Mouse (Mus musculus) CD4-positive helper T cell, adult 2 months (primary cell): ENCODE data around the gene Trmo.

Experiments used
- DNase-seq: peaks from one replicate; pipeline ENCODE4 v3.0.0-alpha.2; 2012; ENCODE audit warnings: low read depth, missing footprints, low spot score

Trmo gene

DNA sequence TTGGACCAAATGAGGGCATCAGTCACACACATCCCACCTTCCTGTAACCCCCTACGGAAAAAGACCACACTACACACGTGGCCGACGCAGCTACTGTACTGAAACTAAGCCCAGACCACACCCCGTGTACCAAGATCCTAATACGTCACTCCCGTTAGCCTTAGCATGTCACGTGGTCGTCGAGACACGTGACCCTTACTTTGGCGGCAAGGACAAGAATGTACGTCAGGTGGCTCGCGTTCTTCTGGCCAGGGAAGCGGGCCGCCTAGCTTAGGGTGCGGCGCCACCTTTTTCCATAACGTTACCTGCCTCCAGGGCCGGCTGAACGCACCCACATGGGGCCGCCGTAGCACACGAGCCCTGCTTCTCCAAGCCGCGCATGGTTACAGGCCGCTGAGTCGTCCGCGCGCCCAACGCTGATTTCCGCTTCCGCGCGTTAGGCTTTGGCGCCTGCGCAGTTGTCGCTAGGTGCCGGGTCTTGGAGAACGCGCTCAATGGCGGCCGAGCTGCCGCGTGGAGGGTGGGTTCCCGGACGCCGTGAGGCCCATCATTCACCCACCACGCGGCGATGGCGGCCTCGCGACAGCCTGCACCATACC lies at the start of gene Trmo:
TSS of gene Trmo (minus strand) at position 425 of the 599 bp plus-strand sequence.
- peak; percentile 99 for DNase-seq

DNA sequence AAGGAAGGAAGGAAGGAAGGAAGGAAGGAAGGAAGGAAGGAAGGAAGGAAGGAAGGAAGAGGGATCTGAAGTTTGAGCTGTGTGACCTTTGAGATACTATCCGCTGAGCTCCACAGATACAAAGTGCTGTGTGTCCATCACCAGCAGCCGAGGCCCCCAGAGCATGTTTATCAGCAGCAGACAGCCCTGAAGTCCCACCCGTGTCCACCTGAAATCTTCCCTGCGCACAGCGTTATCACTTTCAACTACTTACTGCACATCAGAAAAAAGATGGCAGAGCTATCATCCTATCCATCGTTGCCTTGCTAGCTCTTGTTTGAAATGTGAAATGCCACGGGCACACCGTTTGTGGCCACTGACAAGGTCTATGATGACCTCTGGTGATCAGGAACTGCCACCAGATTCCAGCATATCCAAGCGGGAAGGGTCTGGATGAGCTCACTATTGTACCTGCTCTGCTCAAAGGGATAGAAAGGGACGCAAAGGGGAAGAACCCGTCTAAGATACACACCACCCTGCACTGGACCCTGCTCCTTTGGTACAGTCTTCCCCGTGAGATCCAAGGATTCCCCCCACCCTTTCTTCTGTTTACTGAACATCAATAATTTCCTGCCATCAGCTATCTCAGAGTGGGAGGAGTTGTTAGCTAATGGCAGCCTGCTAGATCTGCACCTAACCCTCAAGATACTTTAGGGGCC lies 43.3 kb upstream of the Trmo start:
- no peak for DNase-seq

DNA sequence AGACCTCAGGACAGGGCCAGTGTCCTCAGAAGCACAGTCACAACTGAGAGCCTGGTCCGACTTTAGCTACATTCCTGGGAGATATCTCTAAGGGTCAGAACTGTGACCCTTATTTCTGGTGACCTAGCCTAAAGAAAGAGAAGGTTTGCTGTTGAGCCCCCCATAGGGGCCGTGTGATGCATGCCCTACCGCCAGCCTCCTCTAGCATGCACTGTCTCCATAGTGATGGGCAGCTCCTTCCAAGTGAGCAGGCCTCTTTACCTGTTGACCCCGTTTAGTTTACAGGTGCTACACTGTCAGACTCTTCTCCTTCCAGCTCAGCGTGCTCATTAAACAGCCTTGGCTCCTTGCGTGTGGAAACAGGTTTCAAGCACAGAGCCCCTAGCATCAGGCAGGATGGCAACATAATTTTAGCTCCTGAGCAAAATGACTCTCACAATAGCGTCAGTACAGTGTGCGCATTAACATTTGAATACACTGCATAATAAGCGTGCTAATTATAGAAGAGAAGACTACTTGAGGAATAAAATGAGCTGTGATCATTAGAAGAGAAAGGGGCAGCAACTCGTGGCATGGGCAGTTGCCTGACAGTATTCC lies 39.8 kb upstream of the Trmo start:
- no peak for DNase-seq

DNA sequence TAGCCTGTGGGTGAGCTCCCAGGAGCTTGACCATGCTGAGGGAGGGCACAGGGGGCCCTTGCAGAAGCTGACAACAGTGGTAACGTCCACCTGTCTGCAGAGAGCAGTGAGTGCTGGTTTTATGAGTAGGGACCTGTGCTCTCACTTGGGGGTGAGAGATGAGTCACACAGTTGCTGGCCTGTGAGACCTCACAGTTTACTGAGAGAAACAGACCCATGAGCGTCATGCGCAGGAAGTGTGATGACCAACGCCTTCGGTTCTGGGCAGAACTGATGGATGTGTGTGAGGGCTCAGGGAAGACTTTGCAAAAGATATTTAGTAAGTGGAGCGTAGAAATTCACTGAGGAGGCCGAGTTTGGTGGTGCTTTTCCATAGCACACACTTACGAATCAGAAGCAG lies 33.4 kb upstream of the Trmo start:
- no peak for DNase-seq

DNA sequence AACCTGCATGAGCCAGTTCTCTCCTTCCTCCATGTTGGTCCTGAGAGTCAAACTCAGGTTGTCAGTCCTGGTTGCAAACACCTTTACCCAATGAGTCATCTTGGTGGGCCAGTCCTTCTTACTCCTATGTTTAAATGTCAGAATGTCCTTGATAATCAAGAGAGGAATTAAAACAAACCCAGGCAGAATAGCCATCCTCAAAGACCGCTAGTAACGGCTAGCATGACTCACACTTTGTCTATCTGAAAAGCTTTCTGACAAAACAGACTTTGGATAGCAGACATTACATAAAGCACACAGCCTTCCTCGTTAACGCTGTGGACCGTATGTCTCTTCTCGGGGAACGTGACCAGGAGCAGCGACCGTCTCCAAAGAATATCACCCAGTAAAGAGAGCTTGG lies 29.6 kb upstream of the Trmo start:
- no peak for DNase-seq

DNA sequence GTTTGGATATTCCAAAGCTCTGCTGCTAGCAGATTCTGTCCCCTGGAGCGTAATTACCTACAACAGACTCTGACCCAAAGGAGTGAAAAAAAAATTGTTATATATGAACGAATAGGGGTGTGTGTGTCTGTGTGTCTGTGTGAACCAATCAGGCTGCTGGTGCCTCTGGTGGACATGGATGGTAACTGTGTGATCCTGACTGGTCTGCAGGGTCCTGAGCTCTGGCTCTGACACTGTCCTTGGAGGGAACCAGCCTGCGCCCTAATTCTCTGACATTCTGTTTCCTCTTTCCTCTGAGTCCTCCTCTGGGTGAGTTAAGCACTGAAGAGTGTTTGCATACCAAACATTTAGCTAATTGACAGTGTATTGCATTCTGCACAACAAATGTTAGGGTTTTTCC lies 28.3 kb upstream of the Trmo start:
- DNase-seq, result no peak

DNA sequence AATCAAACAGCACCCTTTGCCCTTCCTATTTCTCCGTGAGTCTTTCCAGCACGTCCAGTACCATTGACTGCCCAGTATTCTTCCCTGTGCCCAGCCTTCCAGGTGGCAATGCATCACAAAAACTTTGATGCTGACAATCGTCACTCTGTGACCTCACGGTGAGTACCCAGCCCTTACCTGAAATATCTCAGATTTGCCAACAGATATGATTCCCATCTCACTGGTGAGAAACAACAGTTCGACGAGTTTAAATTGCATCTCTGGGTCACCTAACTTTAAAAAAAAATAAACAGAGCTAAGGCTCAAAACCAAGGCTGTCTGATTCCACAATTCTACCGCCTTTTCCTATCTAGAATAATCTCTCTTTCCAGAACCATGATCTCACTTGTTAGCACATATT lies 24.2 kb upstream of the Trmo start, which contains the start of gene Hemgn:
TSS of gene Hemgn (minus strand) at position 101 of the 400 bp plus-strand sequence.
- DNase-seq, result no peak

DNA sequence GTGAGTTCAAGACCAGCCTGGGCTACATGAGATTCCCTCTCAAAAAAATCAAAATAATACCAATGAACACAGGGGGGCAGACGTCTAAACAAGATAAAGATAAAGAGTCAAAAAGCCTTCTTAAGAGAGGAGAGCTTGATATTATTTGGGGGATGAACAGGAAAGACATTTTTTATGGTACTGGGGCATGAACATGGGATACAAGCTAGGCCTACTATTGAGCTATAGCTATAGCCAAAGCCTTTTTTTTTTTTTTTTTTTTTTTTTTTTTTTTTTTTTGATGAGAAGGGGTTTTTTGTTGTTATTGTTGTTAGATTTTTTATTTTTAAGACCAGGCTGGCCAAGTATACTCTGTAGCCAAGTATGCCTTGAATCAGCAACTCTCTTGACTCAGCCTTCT lies 22.9 kb upstream of the Trmo start:
- DNase-seq, result peak; percentile 17

DNA sequence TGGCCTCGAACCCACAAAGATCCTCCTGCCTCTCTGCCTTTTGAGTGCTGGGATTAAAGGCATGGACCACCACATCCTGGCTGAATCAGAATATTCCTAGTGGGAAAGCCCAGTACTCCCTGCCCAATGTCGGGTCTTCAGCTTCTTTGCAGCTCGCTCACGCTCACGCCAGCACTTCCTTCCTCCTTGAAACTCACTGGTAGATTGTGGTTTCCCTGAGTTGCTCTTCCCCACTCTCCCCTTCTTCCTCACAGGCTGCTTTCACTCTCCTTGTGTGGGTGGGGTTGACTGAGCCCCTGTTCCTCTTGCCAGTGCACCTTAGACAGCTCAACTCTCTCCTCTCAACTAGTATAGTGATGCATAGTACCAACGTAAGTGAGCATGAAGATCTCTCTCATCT lies 22.3 kb upstream of the Trmo start:
- peak; percentile 62 for DNase-seq

DNA sequence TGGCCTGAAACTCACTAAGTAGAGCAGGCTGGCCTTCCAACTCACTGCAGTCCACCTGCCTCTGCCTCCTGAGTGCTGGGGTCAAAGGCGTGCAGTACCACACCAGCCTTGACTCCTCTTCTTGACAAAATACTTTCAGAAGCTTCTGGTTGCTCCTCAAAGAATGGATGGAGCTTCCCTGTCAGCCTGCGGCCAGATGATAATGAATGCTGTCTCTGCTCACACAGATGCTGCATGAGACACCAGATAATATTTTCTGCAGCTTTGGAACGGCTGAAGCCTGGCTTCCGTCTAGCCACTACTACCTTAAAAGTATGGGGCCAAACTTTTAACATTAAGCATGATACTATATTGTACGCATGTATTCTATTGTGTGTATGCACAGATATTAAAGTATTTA lies 21.4 kb upstream of the Trmo start:
- no peak for DNase-seq

DNA sequence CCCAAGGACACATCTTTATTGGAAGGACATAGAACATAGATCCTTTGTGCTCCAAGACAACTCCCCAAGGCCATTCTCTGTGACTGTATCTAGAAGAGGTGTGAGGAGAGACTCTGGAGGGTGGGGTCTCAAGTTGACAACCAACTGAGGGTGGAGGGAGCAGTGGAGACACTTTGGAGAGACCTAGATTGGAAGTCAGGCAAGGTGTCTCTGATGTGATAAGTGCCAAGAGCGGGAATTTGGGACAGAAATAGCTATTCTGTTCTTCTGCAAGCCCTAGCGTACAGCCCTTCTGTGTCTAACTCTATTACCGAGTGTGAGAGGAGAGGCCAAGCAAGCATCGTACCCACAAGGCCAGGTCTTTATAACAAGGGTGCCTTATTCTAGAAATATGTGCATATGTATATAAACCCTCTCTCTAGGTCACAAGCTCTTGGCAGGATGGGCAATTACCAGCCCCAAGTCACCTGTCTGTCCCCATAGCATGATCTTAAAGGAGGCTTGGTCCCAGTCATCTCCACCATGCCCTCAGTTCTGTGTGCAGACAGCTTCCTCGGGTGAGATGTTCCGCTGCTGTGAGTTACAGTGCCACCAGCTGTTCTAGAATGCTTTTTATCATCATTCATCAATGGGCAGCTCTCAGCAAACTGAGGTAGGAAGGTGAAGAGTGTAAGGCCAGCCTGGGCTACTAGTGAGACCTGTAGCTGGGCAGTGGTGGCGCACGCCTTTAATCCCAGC lies 17.9 kb upstream of the Trmo start:
- no peak for DNase-seq

DNA sequence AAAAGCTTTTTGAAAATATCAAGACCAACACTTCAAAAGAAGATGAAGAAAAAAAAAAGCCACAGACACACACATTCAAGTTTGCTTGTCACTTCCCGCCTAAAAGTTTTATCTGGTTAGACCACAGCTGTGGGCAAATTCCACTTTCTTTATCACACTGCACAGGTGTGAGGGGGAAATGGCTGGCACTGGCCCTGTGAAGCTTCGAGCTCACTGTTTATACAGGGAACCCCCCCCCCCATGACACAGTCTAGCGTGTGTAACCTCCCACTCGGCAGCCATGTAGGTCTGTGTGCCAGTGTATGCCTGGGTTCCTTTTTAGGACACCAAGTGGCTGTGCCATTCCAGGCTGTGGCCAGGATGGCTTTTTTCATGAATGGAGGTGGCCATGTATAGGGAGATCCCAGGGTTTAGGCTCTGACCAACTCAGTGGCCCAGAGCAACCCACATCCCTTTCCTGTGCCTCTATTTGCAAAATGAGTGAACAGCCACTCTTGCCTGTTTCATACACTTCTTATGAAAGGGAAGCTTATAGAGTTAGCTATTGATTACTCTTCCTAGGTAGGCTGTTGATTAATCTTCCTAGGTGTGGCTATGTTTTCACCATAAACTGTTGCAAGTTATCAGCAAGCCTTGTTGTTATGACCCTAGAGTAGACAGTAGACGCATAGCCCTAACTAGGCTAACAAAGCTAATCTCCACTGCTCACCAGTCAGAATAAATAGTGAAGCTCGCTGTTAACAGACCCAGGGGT lies 15.0 kb upstream of the Trmo start:
- peak; percentile 81 for DNase-seq

DNA sequence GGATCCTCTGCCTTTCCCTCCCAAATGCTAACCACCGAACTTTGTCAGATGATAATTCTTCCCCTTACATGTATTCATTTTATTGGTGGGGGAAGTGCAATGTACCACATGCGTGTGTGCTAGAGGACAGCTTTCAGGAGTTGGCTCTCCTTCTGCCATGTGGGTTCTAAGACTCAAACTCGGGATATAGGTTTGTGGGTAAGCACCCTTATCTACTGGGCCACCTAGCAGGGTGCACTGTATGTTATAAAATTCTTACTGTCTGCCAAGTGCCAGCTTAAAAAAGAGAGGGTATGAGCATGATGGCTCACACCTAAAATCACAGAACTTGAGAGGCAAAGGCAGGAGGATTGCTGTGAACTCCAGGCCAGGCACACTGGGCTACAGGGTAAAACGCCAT lies 9.6 kb upstream of the Trmo start:
- DNase-seq, result no peak

DNA sequence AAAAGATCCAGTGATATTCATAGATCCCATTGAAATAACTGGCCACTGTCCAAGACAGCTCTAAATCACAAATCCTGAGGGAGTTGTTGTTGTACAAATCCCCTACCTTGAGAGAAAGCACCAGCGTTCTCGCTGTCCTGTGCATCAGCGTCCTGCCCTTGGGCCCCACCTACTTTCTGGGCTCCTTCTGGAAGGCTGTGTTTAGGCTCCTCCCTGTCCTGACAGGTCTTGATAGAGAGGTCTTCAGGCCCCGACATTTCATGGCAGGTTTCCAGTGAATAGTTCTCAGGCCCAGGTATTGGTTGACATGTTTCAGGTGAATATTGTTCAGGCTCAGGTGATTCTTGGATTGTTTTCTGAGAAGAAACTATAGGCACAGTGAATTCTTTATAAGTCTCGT lies 6.5 kb upstream of the Trmo start:
- no peak for DNase-seq

DNA sequence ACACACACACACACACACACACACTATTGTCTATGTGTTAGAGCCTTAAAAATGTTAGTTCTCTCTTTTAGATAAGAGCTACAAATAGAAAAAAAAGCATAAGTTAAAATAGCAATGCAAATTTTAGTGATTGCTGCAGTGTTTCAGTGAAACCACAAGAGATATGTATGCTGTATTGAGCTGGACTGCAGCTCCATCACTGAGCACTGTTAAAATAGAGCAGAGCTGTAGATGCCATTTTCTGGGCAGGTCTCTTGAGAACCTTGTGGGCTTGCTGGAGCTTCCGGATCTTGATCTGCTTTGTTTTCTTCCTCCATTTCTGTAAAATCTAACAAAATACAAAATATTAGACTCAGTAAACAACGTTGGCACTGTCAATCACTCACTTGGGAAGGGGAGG lies 5.2 kb upstream of the Trmo start:
- DNase-seq, result no peak

DNA sequence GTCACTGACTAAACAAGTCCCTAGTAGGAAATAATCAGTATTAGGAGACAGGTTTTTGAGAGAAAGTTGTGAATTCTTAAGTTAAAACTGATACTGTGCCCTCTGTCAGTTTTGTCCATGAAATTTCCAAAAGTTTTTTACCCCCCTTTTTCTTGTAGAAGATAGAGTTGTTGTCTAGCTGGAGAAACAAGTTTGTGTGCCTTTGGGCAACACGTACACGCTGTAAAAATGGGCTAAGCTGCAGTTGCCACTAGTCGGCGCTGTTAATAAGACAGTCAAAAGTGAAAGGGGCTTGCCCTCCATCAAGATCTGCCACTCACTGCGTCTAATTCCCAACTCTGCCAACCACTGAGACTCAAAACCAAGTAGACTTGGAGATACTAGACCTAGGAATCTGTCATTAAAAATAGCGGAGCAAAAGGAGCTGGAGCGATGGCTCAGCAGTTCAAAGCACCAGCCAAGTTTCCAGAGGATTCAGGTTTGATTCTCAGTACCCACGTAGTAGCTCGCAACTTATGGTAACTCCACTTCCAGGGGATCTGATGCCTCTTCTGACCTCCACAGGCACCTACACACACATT lies 1.2 kb upstream of the Trmo start:
- peak; percentile 90 for DNase-seq

DNA sequence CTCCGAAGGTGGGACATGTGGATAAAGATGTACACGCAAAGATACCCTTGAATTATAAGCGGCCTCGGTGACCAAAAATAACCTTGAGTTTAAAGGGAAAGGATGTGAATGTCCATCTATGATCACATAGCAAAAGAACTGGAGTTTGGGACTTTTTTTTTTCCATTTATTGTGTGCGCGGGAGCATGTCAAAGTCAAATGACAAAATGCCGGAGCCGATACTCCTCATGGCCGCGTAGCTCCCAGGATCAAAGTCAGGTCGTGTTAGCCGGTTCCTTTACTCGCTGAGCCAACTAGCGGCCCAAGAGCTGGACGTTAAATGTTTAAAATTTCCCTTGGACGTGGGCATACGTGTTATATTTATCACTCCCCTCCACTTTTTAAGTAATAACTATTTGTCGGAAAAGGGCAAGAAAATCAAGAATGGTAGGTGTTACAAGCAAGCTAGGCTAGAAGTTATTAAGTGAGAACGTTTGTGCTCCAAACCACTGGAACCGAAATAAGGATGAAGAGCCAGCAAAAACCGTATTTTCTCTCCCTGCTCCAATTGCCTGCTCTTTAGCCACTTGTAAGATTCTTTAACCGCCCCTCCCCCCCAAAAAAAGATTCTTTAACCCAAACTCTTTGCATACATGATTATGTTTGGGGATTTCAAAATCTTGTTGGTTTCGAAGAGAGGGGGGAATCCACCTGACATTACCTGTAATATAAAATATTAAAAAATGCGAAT lies 540 bp upstream of the Trmo start:
- peak; percentile 69 for DNase-seq

DNA sequence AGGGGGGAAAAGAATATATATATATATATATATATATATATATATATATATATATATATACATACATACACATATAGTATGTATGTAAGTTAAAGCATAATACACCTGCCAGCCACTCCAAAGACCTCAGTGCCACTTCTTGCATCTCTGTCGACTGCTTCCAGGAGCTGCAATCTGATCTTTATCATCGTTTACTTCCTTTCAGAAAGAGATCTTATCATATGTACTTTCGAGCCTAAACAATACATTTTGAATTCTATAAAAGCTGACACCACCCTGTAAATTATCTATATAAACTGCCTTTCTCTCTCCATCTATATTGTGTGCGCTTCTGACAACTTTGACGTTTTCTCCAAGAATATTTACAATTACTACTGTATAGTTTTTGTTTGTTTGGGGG lies 681 bp downstream of the Trmo start:
- DNase-seq, result peak; percentile 65

DNA sequence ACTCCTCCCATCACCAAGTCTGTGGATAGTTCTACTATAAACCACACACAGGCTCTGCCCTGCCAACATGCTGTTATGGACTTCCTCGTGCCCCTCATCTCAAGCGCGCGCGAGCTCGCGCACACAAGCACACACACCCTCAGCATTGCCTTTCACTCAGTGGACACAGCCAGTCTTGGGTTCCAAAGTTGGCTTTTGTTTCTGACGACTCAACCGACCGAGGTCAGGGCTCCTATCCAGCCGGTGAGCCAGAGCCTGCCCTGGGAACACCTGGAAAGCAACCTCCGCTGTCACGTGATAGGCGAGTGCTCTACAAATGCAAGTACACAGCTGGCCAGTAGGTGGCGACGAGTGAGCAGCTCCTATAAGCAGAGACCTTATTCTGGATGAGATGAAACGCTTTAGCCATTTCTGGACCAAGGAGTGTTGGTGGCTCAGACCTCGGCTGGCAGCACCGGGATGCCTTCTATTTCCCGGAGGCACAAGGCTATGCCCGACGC lies 14.3 kb downstream of the Trmo start:
- DNase-seq, result peak; percentile 70

DNA sequence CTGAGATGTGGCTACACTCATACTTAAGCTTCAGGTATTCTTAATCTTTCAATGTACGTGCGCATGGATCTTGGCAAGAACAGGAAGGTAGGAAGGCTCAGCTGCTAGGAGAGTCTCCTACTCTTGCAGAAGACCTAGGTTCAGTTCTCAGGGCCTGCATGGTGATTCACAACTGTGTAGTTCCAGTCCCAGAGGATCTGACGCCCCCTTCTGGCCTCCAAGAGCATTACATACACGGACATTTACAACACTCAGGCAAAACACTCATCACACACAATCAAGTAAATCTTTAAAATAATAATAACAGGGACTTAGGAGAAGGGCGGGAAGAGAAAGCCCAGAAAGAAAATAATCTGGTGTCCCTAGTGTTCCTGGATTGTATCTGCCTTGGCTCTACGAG lies 14.8 kb downstream of the Trmo start:
- peak; percentile 49 for DNase-seq

DNA sequence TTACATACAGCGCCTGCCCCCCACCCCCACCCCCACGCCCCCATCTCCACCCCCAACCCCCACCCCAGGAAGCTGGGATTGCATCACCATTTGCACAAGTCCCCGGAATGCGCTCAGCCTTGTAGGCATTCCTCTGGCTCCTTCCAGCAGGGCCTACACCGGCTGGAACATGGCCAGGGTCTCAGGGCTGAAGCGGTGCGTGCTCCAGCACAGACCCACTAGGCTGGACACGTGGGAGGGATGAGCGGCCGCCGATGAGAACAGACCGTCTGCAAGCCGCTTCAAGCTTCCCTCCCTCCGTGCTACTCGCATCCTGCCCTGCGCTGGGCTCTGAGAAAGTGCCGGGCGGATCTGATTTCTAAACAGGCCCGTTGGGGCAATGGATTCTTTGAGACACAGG lies 18.2 kb downstream of the Trmo start:
- no peak for DNase-seq
